Mouse (Mus musculus): Measurements from ENCODE around the gene Camkmt. TPM values are rescaled to one million over a fixed set of nuclear protein-coding genes. Genes with fewer than 3 reads are reported as not detected.

Camkmt gene
- polyA plus RNA-seq, 1 experiment, result 3.3 TPM

GRCm38 (mm10) chr17:85100232-85100631, 9.9 kb downstream of the Camkmt start:
- H3K27ac ChIP-seq (ENCODE audit: insufficient read depth, low read length), result no peak overlapping the region
- TF ChIP-seq CTCF (IDR thresholded peaks at IDR 0.05; ENCODE audit: extremely low read depth, insufficient read depth, insufficient read length, insufficient replicate concordance), result no peak
- TF ChIP-seq POLR2A (IDR thresholded peaks at IDR 0.05; ENCODE audit: low read depth, low read length), result no peak
- H3K4me1 ChIP-seq (ENCODE audit: control insufficient read depth, insufficient read depth, insufficient read length), result peaks cover 3% of the 10 kb centered on the region; the same call in 1 of the 2 replicates
- H3K36me3 ChIP-seq (ENCODE audit: control insufficient read depth, insufficient read depth, low read length), result peaks cover 9% of the 10 kb centered on the region
- WGBS, result 94% methylated on average over 3 of the region's 3 CpGs
- H3K27me3 ChIP-seq (ENCODE audit: control insufficient read depth, insufficient read depth, low read length), result no peaks in the 10 kb centered on the region
- H3K4me3 ChIP-seq (ENCODE audit: extremely low read depth, insufficient read depth, insufficient read length), result no peak overlapping the region
- no peak for DNase-seq (ENCODE audit: low read depth in 1 of 2, low spot score in 2 of 2)

DNA sequence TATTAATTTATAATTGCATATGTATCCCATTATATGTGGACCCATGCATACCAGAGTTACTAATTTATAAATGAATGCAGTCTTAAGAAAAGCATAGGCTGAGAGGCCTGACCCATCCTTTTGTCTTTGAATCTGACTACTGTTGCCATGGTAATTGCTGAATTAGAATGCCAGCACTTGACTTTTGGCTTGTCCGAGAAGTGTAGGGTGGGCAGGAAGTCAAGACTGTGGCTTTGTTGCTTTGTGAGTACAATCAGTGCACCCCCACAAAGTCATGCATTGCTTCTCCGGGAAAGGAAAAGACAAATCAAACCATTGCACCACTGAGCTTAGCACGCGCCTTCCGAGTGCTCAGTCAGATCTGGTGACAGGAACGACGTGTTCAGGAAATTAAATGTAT, 11.4 kb downstream of the Camkmt start:
- no peak overlapping the region for H3K4me3 ChIP-seq (ENCODE audit: extremely low read depth, insufficient read depth, insufficient read length)
- no peak for DNase-seq (ENCODE audit: low read depth in 1 of 2, low spot score in 2 of 2)
- no peak overlapping the region for H3K27ac ChIP-seq (ENCODE audit: insufficient read depth, low read length)
- TF ChIP-seq POLR2A (IDR thresholded peaks at IDR 0.05; ENCODE audit: low read depth, low read length), result no peak
- TF ChIP-seq CTCF (IDR thresholded peaks at IDR 0.05; ENCODE audit: extremely low read depth, insufficient read depth, insufficient read length, insufficient replicate concordance), result no peak
- 89% methylated on average over 7 of the region's 7 CpGs for WGBS
- no peaks in the 10 kb centered on the region for H3K27me3 ChIP-seq (ENCODE audit: control insufficient read depth, insufficient read depth, low read length)
- H3K4me1 ChIP-seq (ENCODE audit: control insufficient read depth, insufficient read depth, insufficient read length), result no peaks in the 10 kb centered on the region
- H3K36me3 ChIP-seq (ENCODE audit: control insufficient read depth, insufficient read depth, low read length), result peaks cover 9% of the 10 kb centered on the region

- H3K4me3 ChIP-seq (ENCODE audit: extremely low read depth, insufficient read depth, insufficient read length), result no peak overlapping the region
- H3K27ac ChIP-seq (ENCODE audit: insufficient read depth, low read length), result no peak overlapping the region
- H3K27me3 ChIP-seq (ENCODE audit: control insufficient read depth, insufficient read depth, low read length), result no peaks in the 10 kb centered on the region
- H3K4me1 ChIP-seq (ENCODE audit: control insufficient read depth, insufficient read depth, insufficient read length), result peaks cover 2% of the 10 kb centered on the region; the same call in 1 of the 2 replicates
- no peak for TF ChIP-seq POLR2A (IDR thresholded peaks at IDR 0.05; ENCODE audit: low read depth, low read length)
- TF ChIP-seq CTCF (IDR thresholded peaks at IDR 0.05; ENCODE audit: extremely low read depth, insufficient read depth, insufficient read length, insufficient replicate concordance), result no peak
- 62% methylated on average over 2 of the region's 2 CpGs for WGBS
- H3K36me3 ChIP-seq (ENCODE audit: control insufficient read depth, insufficient read depth, low read length), result peaks cover 3% of the 10 kb centered on the region
- DNase-seq (ENCODE audit: low read depth in 1 of 2, low spot score in 2 of 2), result no peak
Measured at GRCm38 (mm10) chr17:85103310-85103709, 13.0 kb downstream of the Camkmt start.

- Histone ChIP-seq H3K4me3 (ENCODE audit: extremely low read depth, insufficient read depth, insufficient read length) (no peak overlapping the region), H3K4me1 (ENCODE audit: control insufficient read depth, insufficient read depth, insufficient read length) (peaks cover 2% of the 10 kb centered on the region; the same call in 1 of the 2 replicates), H3K27me3 (ENCODE audit: control insufficient read depth, insufficient read depth, low read length) (no peaks in the 10 kb centered on the region), H3K27ac (ENCODE audit: insufficient read depth, low read length) (no peak overlapping the region), H3K36me3 (ENCODE audit: control insufficient read depth, insufficient read depth, low read length) (no peaks in the 10 kb centered on the region)
- TF ChIP-seq POLR2A (IDR thresholded peaks at IDR 0.05; ENCODE audit: low read depth, low read length) (no peak), CTCF (IDR thresholded peaks at IDR 0.05; ENCODE audit: extremely low read depth, insufficient read depth, insufficient read length, insufficient replicate concordance) (no peak)
- WGBS, result 93% methylated on average over 1 of the region's 1 CpGs
- DNase-seq (ENCODE audit: low read depth in 1 of 2, low spot score in 2 of 2), result no peak
Measured at GRCm38 (mm10) chr17:85110640-85111039, 20.3 kb downstream of the Camkmt start.

- no peak overlapping the region for H3K27ac ChIP-seq (ENCODE audit: insufficient read depth, low read length)
- no peaks in the 10 kb centered on the region for H3K36me3 ChIP-seq (ENCODE audit: control insufficient read depth, insufficient read depth, low read length)
- DNase-seq (ENCODE audit: low read depth in 1 of 2, low spot score in 2 of 2), result no peak
- H3K4me1 ChIP-seq (ENCODE audit: control insufficient read depth, insufficient read depth, insufficient read length), result no peaks in the 10 kb centered on the region
- WGBS, result 86% methylated on average over 8 of the region's 8 CpGs
- no peak for TF ChIP-seq CTCF (IDR thresholded peaks at IDR 0.05; ENCODE audit: extremely low read depth, insufficient read depth, insufficient read length, insufficient replicate concordance)
- TF ChIP-seq POLR2A (IDR thresholded peaks at IDR 0.05; ENCODE audit: low read depth, low read length), result no peak
- no peaks in the 10 kb centered on the region for H3K27me3 ChIP-seq (ENCODE audit: control insufficient read depth, insufficient read depth, low read length)
- H3K4me3 ChIP-seq (ENCODE audit: extremely low read depth, insufficient read depth, insufficient read length), result no peak overlapping the region
Measured at GRCm38 (mm10) chr17:85113441-85113840, 23.1 kb downstream of the Camkmt start.

DNA sequence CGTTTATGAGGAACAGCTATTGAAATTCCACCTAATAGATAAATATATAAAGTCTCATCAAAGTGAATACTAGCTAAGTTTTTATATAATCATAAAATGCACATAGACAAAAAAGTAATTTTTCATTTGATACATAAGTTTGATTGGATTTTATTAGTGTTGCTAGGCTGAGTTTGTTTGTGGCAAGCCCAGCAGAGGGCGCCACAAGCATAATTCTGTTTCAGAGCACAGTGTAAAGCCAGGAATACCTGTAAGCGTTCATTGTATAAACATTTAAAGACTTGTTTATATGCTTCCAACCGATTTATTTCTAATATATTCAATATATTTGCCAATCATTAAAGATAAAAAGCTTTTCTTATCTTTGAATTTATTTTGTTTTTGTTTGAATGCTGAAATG, 26.3 kb downstream of the Camkmt start:
- TF ChIP-seq POLR2A (IDR thresholded peaks at IDR 0.05; ENCODE audit: low read depth, low read length) (no peak), CTCF (IDR thresholded peaks at IDR 0.05; ENCODE audit: extremely low read depth, insufficient read depth, insufficient read length, insufficient replicate concordance) (peak; percentile 39; the same call in 1 of the 2 replicates)
- Histone ChIP-seq H3K27me3 (ENCODE audit: control insufficient read depth, insufficient read depth, low read length) (no peaks in the 10 kb centered on the region), H3K4me1 (ENCODE audit: control insufficient read depth, insufficient read depth, insufficient read length) (no peaks in the 10 kb centered on the region), H3K27ac (ENCODE audit: insufficient read depth, low read length) (no peak overlapping the region), H3K4me3 (ENCODE audit: extremely low read depth, insufficient read depth, insufficient read length) (no peak overlapping the region), H3K36me3 (ENCODE audit: control insufficient read depth, insufficient read depth, low read length) (no peaks in the 10 kb centered on the region)
- WGBS, result 34% methylated on average over 4 of the region's 4 CpGs
- DNase-seq (ENCODE audit: low read depth in 1 of 2, low spot score in 2 of 2), result peak in 1 of 2 experiments; percentile 38

GRCm38 (mm10) chr17:85138393-85138792, 48.0 kb downstream of the Camkmt start:
- DNase-seq (ENCODE audit: low read depth in 1 of 2, low spot score in 2 of 2), result no peak
- Histone ChIP-seq H3K27me3 (ENCODE audit: control insufficient read depth, insufficient read depth, low read length) (no peaks in the 10 kb centered on the region), H3K27ac (ENCODE audit: insufficient read depth, low read length) (no peak overlapping the region), H3K4me1 (ENCODE audit: control insufficient read depth, insufficient read depth, insufficient read length) (no peaks in the 10 kb centered on the region), H3K4me3 (ENCODE audit: extremely low read depth, insufficient read depth, insufficient read length) (no peak overlapping the region), H3K36me3 (ENCODE audit: control insufficient read depth, insufficient read depth, low read length) (no peaks in the 10 kb centered on the region)
- no peak for TF ChIP-seq CTCF (IDR thresholded peaks at IDR 0.05; ENCODE audit: extremely low read depth, insufficient read depth, insufficient read length, insufficient replicate concordance)
- TF ChIP-seq POLR2A (IDR thresholded peaks at IDR 0.05; ENCODE audit: low read depth, low read length), result no peak
- WGBS, result 87% methylated on average over 1 of the region's 1 CpGs
